Mouse (Mus musculus) small intestine, adult 2 months (tissue): ENCODE measurements at regions not wholly inside any gene's neighbourhood (a gene's known extent, or its start where the extent isn't known, plus 50 kb on each side); places are given as distances from the start of the nearest gene placed in this dataset.

Experiments
- CTCF ChIP-seq: fragments of 200-500 bp; IDR thresholded peaks from 2 replicates; pipeline ENCODE4 v1.5.1; 2012; ENCODE audit warnings: low read depth, mild to moderate bottlenecking, control low read depth, inconsistent platforms, low read length, moderate library complexity, mixed read lengths; ENCODE audit not compliant: insufficient replicate concordance, insufficient read length; ENCODE audit errors: extremely low read depth
- POLR2A ChIP-seq: fragments of 200-500 bp; IDR thresholded peaks from 2 replicates; pipeline ENCODE4 v1.6.1; 2012; ENCODE audit warnings: low read depth, mild to moderate bottlenecking, control low read depth, inconsistent platforms, low read length, moderate library complexity

GRCm38 (mm10) chr13:35601560-35602135 is 58.0 kb upstream of the Cdyl start:
- TF ChIP-seq POLR2A, result no peak
- TF ChIP-seq CTCF, result no peak
